Mouse (Mus musculus): ENCODE data around the gene Cemip.
A peak's percentile ranks its signal among the peaks of the same experiment; 100 is the strongest.
"Not testable (repeated sequence)": the region's sequence is repeated elsewhere in the genome, so short reads cannot be mapped to it uniquely, and the experiment has no call there.

Cemip gene

DNA sequence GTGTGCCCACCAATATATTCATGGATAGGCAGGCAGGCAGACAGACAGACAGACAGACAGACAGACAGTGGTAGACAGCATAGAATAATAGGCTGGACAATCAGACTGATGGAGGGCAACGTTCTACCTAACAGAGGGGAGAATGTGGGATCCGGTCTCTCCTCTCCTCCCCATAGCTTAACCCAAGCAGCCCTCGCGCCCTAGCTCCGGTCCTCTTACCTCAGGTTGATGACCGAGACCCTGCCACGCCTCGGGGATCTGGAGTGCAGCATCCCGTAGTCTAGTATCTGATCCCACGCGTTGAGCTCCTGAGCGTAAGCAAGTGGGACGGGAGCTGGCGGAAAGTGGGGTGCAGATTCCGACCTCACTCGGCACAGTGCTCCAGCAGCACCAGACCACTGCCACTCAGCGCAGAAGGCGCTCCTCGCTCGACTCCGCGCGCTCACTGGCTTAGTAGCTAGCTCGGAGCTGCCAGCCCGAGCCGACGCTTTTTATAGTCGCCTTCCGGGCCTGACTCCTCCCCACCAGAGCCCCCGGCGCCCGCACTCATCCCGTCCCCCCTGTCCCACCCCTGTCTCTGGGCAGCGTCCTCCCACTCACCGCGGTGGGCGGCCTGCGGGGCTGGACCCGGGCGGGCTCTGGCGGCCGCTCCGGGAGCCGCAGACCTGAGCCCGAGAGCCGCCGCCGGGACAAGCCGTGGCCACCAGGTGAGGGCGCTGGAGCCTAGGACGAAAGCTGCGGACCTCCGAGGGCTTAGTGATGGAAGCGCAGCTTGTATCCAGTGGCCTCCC is at the start of gene Cemip:
TSS of gene Cemip (minus strand) at position 464 of the 791 bp plus-strand sequence.
- DNase-seq (ENCODE audit: low read depth, low spot score) = peak; percentile 68
- H3K36me3 ChIP-seq (ENCODE audit: control insufficient read depth, insufficient read depth, low read length, poor library complexity, severe bottlenecking) = no peaks in the 10 kb centered on the region
- H3K27me3 ChIP-seq (ENCODE audit: control insufficient read depth, insufficient read depth, low read length, poor library complexity, severe bottlenecking) = no peaks in the 10 kb centered on the region

DNA sequence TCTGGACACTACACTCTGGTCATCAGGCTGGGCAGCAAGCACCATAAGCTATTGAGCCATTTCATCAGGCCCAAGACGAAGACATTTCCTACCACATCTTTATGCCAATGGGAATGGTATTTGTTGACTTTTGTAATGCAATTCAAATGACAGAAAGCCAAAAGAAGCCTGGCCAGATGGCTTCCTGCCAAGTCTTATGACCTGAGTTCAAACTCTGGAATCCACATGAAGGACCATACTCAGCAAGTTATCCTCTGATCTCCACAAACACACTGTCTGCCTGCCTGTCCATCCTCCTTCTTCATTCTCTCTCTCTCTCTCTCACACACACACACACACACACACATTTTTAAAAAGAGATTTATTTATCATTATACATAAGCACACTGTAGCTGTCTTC is 46.4 kb upstream of the Cemip start:
- H3K27me3 ChIP-seq (ENCODE audit: control insufficient read depth, insufficient read depth, low read length, poor library complexity, severe bottlenecking) = no peaks in the 10 kb centered on the region
- DNase-seq (ENCODE audit: low read depth, low spot score) = no peak
- no peaks in the 10 kb centered on the region for H3K36me3 ChIP-seq (ENCODE audit: control insufficient read depth, insufficient read depth, low read length, poor library complexity, severe bottlenecking)

DNA sequence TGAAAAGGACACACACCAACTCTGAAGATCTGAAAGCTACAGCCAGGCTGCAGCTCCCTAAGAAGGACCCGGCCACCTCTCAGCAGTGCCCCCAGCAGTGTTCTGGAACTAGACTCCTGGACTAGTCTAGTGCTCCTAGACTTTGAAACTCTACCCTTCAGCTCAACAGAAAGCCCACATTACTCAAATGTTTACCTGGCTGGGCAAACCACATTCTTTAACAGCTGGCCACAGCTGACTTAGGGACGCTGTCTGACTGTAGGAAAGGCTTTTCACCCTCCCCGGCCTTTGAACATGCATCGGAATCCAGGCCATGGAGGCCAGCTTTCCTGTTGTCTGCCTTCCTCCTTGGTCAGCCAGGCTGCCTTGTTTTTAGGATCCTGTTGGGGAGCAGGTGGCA is 45.4 kb upstream of the Cemip start:
- DNase-seq (ENCODE audit: low read depth, low spot score) = no peak
- no peaks in the 10 kb centered on the region for H3K27me3 ChIP-seq (ENCODE audit: control insufficient read depth, insufficient read depth, low read length, poor library complexity, severe bottlenecking)
- H3K36me3 ChIP-seq (ENCODE audit: control insufficient read depth, insufficient read depth, low read length, poor library complexity, severe bottlenecking) = no peaks in the 10 kb centered on the region

DNA sequence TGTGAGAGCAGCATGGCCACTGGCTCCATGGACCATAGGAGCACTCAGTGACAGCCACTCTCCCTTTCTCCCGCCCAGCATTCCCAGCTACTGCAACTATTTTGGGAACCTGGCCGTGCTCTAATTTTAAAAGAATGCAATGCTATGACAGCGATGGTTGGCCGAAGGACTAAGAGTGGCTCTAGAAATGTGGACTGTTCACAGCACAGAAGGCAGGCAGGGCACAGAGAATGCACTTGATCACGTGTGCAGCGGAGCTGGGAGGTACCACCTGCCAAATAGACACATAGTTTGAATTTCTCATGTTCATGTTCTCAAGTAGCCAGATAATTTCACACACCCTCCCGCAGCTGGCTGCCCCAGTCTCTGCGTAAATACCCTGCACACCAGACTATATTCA is 42.4 kb upstream of the Cemip start:
- H3K27me3 ChIP-seq (ENCODE audit: control insufficient read depth, insufficient read depth, low read length, poor library complexity, severe bottlenecking) = no peaks in the 10 kb centered on the region
- H3K36me3 ChIP-seq (ENCODE audit: control insufficient read depth, insufficient read depth, low read length, poor library complexity, severe bottlenecking) = no peaks in the 10 kb centered on the region
- no peak for DNase-seq (ENCODE audit: low read depth, low spot score)

DNA sequence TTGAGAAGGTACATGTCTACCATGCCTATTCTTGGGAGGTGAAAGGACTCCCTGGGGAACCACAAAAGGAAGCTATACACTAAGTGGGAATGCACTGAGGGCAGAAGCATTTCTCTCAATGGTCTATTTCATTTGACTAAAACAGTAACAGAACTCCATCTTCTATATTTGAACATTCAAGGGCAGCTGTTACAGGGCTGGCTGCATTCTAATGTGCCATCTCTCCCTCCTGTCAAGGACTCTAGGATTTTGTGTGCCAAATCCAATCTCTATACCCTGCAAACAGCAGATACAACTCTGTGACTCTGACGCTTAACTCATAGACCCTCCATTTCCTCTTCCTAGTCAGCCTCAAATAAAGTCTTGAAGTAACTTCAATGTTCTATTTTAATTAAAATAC is 39.4 kb upstream of the Cemip start:
- Histone ChIP-seq H3K27me3 (ENCODE audit: control insufficient read depth, insufficient read depth, low read length, poor library complexity, severe bottlenecking) (no peaks in the 10 kb centered on the region), H3K36me3 (ENCODE audit: control insufficient read depth, insufficient read depth, low read length, poor library complexity, severe bottlenecking) (no peaks in the 10 kb centered on the region)
- DNase-seq (ENCODE audit: low read depth, low spot score) = no peak

DNA sequence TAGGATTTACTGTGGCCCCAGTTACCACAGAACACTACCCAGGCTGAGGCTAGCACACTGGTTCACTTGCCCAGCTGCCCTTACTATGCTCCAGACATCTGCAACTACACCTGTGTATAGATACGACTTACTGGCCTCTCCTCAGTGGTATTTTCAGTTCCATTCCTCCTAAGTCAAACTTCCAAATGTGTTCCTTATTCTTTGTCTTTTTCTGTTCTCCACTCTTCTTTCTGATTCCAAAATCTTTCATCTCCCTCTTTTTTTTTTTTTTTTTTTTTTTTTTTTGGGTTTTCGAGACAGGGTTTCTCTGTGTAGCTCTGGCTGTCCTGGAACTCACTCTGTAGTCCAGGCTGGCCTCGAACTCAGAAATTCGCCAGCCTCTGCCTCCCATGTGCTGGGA is 37.3 kb upstream of the Cemip start:
- H3K36me3 ChIP-seq (ENCODE audit: control insufficient read depth, insufficient read depth, low read length, poor library complexity, severe bottlenecking); H3K27me3 ChIP-seq (ENCODE audit: control insufficient read depth, insufficient read depth, low read length, poor library complexity, severe bottlenecking); DNase-seq (ENCODE audit: low read depth, low spot score): not testable (repeated sequence)

DNA sequence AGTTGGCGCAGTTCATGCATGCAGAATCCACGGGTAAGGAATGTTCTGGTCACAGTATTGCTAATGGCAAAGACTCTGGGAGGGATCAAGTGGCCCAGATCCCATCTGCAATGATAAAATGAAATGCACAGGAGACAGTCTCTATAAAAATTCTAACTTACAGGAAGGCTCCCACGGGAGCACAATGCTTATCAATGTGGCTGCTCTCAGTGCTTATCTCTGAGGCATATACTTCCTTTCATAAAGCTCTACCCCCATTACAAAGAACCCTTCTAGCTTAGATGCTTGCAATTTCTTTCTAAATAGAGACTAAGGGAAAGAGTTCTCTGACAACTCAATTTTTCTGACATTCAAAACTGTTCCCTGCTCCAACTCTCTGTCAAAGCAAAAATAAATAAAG is 35.5 kb upstream of the Cemip start:
- no peak for DNase-seq (ENCODE audit: low read depth, low spot score)
- Histone ChIP-seq H3K27me3 (ENCODE audit: control insufficient read depth, insufficient read depth, low read length, poor library complexity, severe bottlenecking) (no peaks in the 10 kb centered on the region), H3K36me3 (ENCODE audit: control insufficient read depth, insufficient read depth, low read length, poor library complexity, severe bottlenecking) (no peaks in the 10 kb centered on the region; the same call in 1 of the 2 replicates)

DNA sequence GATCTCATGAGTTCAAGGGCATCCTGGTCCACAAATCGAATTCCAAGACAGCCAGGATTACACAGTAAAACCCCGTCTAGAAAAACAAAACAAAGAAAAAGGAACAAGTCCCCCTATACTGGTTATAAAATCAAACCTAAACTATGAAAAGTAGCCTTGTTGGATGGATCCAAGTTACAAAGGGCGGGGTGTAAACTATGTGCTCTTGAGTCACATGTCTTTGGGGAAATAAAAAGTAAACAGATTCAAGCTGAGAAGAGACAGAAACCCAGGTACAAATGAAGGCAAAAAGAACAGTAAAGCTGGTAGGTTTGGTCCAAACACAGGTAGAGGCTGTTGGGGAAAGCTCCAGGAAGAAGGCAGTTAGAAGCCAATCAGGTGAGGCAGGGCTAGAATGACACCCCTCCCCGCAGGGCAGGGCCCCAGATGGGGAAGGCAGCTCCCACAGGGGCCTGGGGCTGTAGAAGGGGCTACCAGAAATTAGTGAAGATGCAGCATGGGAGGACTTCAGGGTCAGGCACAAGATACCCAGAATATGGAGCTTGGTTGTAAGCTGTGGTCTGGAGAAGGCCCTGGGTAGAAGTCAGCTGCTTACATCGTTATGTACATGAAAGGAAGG is 33.9 kb upstream of the Cemip start:
- no peak for DNase-seq (ENCODE audit: low read depth, low spot score)
- Histone ChIP-seq H3K36me3 (ENCODE audit: control insufficient read depth, insufficient read depth, low read length, poor library complexity, severe bottlenecking) (no peaks in the 10 kb centered on the region; the same call in 1 of the 2 replicates), H3K27me3 (ENCODE audit: control insufficient read depth, insufficient read depth, low read length, poor library complexity, severe bottlenecking) (no peaks in the 10 kb centered on the region)

DNA sequence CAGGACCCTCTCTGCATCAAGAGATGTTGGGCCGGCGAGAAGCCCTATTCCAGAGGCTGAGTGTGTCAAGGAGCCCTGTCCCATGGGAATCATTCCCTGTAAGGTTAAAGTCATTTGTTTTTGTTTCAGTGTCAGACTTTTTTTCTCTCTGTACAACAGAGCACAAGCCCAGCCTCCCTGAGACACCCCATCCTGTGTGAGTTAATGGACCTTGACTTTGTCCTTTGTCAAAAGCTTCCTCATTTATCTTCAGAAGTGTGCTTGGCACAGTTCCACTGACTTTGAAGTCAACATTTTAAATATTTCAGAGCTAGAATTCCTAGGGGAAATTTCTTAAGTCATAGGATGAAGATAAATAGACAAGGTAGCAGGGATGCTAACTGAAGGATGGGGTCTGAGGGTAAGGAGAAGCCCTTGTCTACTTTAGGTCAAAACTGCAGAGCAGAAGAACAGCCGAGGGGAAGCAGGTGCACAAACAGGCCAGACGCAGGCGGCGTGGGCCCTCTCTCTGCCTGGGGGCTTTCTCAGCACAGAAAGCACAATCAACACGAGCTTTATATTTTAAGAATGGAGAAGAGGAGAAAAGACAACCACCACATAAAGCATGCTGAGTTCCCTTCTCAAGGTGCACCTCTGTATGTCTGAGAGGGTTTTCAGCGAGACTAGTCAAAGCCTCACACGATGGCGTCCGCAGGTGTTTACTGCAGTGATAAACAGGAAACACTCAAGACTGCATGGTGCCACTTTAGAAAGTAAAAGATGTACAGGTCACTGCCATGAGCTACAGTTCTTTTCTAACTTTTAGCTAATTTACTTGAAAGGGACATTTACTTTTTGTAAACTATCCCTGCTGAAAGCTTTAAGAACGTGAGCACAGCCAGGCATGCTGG is 33.2 kb upstream of the Cemip start:
- DNase-seq (ENCODE audit: low read depth, low spot score) = peak; percentile 53
- no peaks in the 10 kb centered on the region for H3K27me3 ChIP-seq (ENCODE audit: control insufficient read depth, insufficient read depth, low read length, poor library complexity, severe bottlenecking)
- H3K36me3 ChIP-seq (ENCODE audit: control insufficient read depth, insufficient read depth, low read length, poor library complexity, severe bottlenecking) = no peaks in the 10 kb centered on the region; the same call in 1 of the 2 replicates

DNA sequence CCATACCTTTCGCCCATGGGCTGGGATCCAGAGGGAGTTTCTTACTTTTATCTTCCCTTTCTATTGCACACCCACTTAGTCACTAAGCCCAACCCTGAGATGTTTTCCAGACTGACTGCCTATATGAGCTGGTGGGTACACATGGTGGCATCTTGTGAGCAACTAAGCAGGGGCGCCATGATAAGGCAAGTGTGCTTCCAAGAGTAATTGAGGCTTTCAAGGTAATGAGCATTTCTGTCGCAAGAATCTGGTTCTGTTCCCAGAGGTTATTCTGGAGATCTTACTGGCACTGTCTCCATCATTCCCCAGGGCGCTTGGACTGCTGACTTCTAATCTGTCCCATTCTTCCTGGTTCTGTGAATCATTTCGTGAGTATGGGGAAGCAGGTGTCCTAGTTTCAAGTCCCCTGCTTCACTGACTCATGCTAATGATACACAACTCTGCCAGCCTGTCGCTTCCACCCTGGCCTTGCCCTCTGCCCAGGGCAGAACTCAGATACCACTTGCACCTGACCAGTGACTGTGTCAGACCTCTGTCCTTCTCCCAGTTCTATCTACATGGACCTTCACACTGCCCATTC is 31.3 kb upstream of the Cemip start:
- no peaks in the 10 kb centered on the region for H3K27me3 ChIP-seq (ENCODE audit: control insufficient read depth, insufficient read depth, low read length, poor library complexity, severe bottlenecking)
- DNase-seq (ENCODE audit: low read depth, low spot score) = no peak
- no peaks in the 10 kb centered on the region; the same call in 1 of the 2 replicates for H3K36me3 ChIP-seq (ENCODE audit: control insufficient read depth, insufficient read depth, low read length, poor library complexity, severe bottlenecking)

DNA sequence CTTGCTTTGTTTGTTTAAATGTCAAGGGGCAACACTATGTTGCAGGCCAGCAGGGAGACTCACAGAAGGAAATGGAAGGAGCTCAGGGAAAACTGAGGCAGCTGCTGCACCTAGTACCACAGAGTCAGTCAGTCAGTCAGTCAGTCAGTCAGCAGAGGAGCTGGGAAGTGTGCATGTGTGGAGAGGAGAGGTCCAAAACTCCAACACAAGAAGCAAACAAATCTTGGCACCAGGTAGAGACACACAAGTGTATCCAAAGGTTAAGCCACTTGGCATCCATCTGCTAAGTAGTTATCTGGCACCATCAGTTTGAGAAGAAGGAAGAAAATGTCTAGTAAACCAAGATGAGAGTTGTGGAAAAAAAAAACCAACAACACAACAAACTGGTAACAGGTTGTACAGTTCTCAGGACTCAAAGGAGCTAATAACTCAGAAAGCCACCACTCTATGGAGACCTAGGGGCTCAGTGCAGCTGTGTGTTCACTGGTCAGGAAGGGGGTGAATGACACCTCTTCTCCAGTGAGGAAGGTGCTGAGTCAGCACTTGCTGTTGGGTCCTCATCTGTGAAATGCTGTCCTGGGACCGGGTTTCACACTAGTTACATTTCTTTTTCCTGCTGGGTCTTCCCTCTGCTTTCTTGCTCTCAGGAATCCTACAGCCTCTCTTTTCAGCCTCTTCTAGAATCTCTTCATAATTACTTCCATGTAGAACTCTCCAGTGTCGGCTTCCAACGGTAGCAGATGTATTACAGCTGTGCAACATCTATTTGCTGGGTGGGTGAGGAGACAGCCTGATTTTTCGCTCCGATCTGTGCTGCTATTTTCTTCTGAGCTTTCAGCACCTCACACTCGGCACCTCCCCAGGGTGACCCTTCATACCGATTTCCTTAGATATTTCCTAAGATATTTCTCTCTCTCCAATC is 30.6 kb upstream of the Cemip start:
- no peak for DNase-seq (ENCODE audit: low read depth, low spot score)
- Histone ChIP-seq H3K27me3 (ENCODE audit: control insufficient read depth, insufficient read depth, low read length, poor library complexity, severe bottlenecking) (no peaks in the 10 kb centered on the region), H3K36me3 (ENCODE audit: control insufficient read depth, insufficient read depth, low read length, poor library complexity, severe bottlenecking) (no peaks in the 10 kb centered on the region; the same call in 1 of the 2 replicates)

DNA sequence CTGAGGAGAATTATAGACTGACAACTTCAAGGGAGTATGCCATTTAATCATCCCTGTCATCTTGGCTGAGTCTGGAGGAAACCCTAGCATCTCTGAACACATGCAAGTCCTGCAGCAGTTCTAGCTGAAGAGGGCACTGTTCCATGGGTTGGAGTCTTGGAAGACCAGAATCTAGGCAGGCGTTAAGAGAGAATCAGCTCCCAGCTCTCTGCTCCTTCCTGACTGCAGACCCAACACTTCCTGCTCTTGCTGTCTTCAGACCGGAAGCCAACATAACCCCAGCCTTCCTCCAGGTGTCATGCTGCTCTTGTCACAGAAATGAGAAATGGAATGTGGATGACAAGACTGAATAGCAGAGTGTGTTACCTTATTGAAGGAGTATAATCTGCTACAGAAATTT is 29.1 kb upstream of the Cemip start:
- H3K36me3 ChIP-seq (ENCODE audit: control insufficient read depth, insufficient read depth, low read length, poor library complexity, severe bottlenecking) = no peaks in the 10 kb centered on the region; the same call in 1 of the 2 replicates
- peak; percentile 50 for DNase-seq (ENCODE audit: low read depth, low spot score)

DNA sequence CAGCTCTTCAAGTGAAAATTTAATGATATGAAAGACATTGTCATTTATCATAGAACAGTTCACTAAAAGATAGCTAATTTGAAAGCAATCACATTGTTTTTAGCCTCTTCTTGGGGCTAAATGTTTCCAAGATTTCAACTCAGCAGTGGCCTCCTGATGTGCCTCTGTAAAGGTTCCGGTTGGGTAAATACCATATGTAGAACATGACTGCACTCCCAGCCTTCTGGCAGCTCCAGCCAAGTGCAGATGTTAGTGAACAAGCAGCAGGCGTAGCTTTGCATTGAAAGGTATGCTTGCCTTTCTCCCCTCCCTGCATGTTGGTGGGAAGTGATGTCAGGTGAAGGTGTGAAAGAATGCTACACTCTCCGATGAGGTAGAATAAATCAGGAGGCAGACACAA is 28.5 kb upstream of the Cemip start:
- H3K27me3 ChIP-seq (ENCODE audit: control insufficient read depth, insufficient read depth, low read length, poor library complexity, severe bottlenecking) = no peaks in the 10 kb centered on the region
- DNase-seq (ENCODE audit: low read depth, low spot score) = no peak
- no peaks in the 10 kb centered on the region; the same call in 1 of the 2 replicates for H3K36me3 ChIP-seq (ENCODE audit: control insufficient read depth, insufficient read depth, low read length, poor library complexity, severe bottlenecking)

More for the DNA sequence above, 29.1 kb upstream of the Cemip start:
- no peaks in the 10 kb centered on the region for H3K27me3 ChIP-seq (ENCODE audit: control insufficient read depth, insufficient read depth, low read length, poor library complexity, severe bottlenecking)

DNA sequence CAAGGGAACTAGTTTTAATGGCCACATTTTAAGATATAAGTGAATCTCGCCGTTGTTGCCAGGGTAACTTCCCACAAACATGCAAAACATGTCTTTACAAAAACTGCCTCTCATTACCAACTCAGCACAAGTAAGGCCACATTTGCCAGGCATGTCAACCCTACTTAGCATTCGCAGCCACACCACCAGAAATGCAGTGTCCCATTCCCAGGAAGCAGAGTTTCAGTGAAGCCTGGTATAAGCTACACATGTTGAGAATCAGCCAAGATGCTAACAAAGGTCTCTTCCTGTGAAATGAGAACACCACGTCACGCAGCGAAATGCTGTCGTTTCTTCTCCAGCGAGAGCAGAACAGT is 26.7 kb upstream of the Cemip start:
- DNase-seq (ENCODE audit: low read depth, low spot score) = no peak
- Histone ChIP-seq H3K36me3 (ENCODE audit: control insufficient read depth, insufficient read depth, low read length, poor library complexity, severe bottlenecking) (no peaks in the 10 kb centered on the region; the same call in 1 of the 2 replicates), H3K27me3 (ENCODE audit: control insufficient read depth, insufficient read depth, low read length, poor library complexity, severe bottlenecking) (no peaks in the 10 kb centered on the region)
